Mouse (Mus musculus) MEL (cell line): ENCODE data around the gene Arhgef25. TPM values are rescaled to one million over a fixed set of nuclear protein-coding genes. Genes with fewer than 3 reads are reported as not detected.

Experiments
- DNase-seq: peaks from one replicate; pipeline ENCODE4 v3.0.0; 2011; ENCODE audit warnings: low read depth, low spot score
- H3K27ac ChIP-seq: 2 replicates; pipeline ENCODE4 v1.5.1; 2012; ENCODE audit warnings: low read depth, mild to moderate bottlenecking, control low read depth, low read length, moderate library complexity; ENCODE audit not compliant: control insufficient read depth
- H3K27me3 ChIP-seq, 2 experiments: fragments of 150-350 bp in 1 of 2; sonication (generic) in 1 of 2; 2 replicates each; pipeline ENCODE4 v1.6.1; 2012; ENCODE audit warnings: low read length in 2 of 2, mild to moderate bottlenecking in 2 of 2, improper control_type of control experiment in 1 of 2, moderate library complexity in 1 of 2; ENCODE audit not compliant: insufficient read depth in 2 of 2, control insufficient read depth in 1 of 2
- H3K36me3 ChIP-seq, 2 experiments: 2 replicates each; pipeline ENCODE4 v1.6.1; 2012 to 2014; ENCODE audit warnings: low read length in 2 of 2, improper control_type of control experiment in 1 of 2, inconsistent platforms in 1 of 2, mild to moderate bottlenecking in 1 of 2; ENCODE audit not compliant: insufficient read depth in 2 of 2, control insufficient read depth in 1 of 2
- H3K4me1 ChIP-seq, 2 experiments: fragments of 150-350 bp in 1 of 2; sonication (generic) in 1 of 2; 2 replicates each; pipeline ENCODE4 v1.6.1; 2012; ENCODE audit warnings: low read length in 2 of 2, improper control_type of control experiment in 1 of 2, mild to moderate bottlenecking in 1 of 2; ENCODE audit not compliant: insufficient read depth in 2 of 2, control insufficient read depth in 1 of 2
- H3K4me3 ChIP-seq, 2 experiments: fragments of 150-350 bp in 1 of 2; sonication (generic) in 1 of 2; 2 replicates each; pipeline ENCODE4 v1.5.1; 2012; ENCODE audit warnings: low read depth in 2 of 2, low read length in 2 of 2, mild to moderate bottlenecking in 2 of 2, moderate library complexity in 2 of 2, control low read depth in 1 of 2, improper control_type of control experiment in 1 of 2; ENCODE audit not compliant: control insufficient read depth in 1 of 2, insufficient read depth in 1 of 2
- H3K79me2 ChIP-seq: 2 replicates; pipeline ENCODE4 v1.6.1; 2012; ENCODE audit warnings: mild to moderate bottlenecking, low read length, moderate library complexity; ENCODE audit not compliant: control insufficient read depth, poor library complexity, insufficient read depth
- H3K9ac ChIP-seq: 2 replicates; pipeline ENCODE4 v1.6.1; 2012; ENCODE audit warnings: low read depth, mild to moderate bottlenecking, control low read depth, low read length, moderate library complexity; ENCODE audit not compliant: control insufficient read depth, poor library complexity, severe bottlenecking
- H3K9me3 ChIP-seq: fragments of 150-350 bp; sonication (generic); replicated peaks from 2 replicates; pipeline ENCODE4 v1.6.1; 2012; ENCODE audit warnings: mild to moderate bottlenecking, low read length, improper control_type of control experiment, moderate library complexity; ENCODE audit not compliant: insufficient read depth
- CHD1 ChIP-seq: IDR thresholded peaks from 2 replicates; pipeline ENCODE4 v1.6.1; 2012; ENCODE audit warnings: low read depth, mild to moderate bottlenecking, inconsistent platforms, low read length, improper control_type of control experiment
- CHD2 ChIP-seq: IDR thresholded peaks from 2 replicates; pipeline ENCODE4 v1.6.1; 2011; ENCODE audit warnings: low read length, improper control_type of control experiment
- CTCF ChIP-seq, 3 experiments: IDR thresholded peaks in 2 of 3; conservative IDR thresholded peaks in 1 of 3; 2 replicates each; pipeline ENCODE4 v1.5.1; 2011 to 2012; ENCODE audit warnings: low read length in 3 of 3, low read depth in 2 of 3, mild to moderate bottlenecking in 2 of 3, improper control_type of control experiment in 1 of 3, inconsistent platforms in 1 of 3, mixed read lengths in 1 of 3, moderate library complexity in 1 of 3; ENCODE audit not compliant: control insufficient read depth in 1 of 3, insufficient read depth in 1 of 3, poor library complexity in 1 of 3, severe bottlenecking in 1 of 3
- E2F4 ChIP-seq: IDR thresholded peaks from 2 replicates; pipeline ENCODE4 v1.6.1; 2011; ENCODE audit warnings: low read depth, low read length, improper control_type of control experiment, borderline replicate concordance
- EP300 ChIP-seq, 2 experiments: IDR thresholded peaks; 2 replicates each; pipeline ENCODE4 v1.6.1; 2011; ENCODE audit warnings: improper control_type of control experiment in 2 of 2, low read length in 2 of 2, low read depth in 1 of 2, mild to moderate bottlenecking in 1 of 2
- ETS1 ChIP-seq: IDR thresholded peaks from 2 replicates; pipeline ENCODE4 v1.6.1; 2012; ENCODE audit warnings: low read depth, mild to moderate bottlenecking, inconsistent platforms, low read length, improper control_type of control experiment, moderate library complexity
- HCFC1 ChIP-seq: IDR thresholded peaks from 2 replicates; pipeline ENCODE4 v1.6.1; 2012; ENCODE audit warnings: low read depth, mild to moderate bottlenecking, inconsistent platforms, low read length, improper control_type of control experiment, moderate library complexity
- JUND ChIP-seq: IDR thresholded peaks from 2 replicates; pipeline ENCODE4 v1.6.1; 2011; ENCODE audit warnings: low read depth, mild to moderate bottlenecking, improper control_type of control experiment, low read length
- MAX ChIP-seq: IDR thresholded peaks from 2 replicates; pipeline ENCODE4 v1.6.1; 2011; ENCODE audit warnings: low read length, improper control_type of control experiment
- MEF2A ChIP-seq: IDR thresholded peaks from 2 replicates; pipeline ENCODE4 v1.6.1; 2014; ENCODE audit warnings: low read depth, mild to moderate bottlenecking, inconsistent platforms, low read length, improper control_type of control experiment; ENCODE audit not compliant: poor library complexity, insufficient replicate concordance, severe bottlenecking; ENCODE audit errors: extremely low read depth
- MXI1 ChIP-seq: IDR thresholded peaks from 2 replicates; pipeline ENCODE4 v1.6.1; 2011; ENCODE audit warnings: mild to moderate bottlenecking, low read depth, low read length, improper control_type of control experiment
- MYB ChIP-seq: IDR thresholded peaks from 2 replicates; pipeline ENCODE4 v1.6.1; 2011; ENCODE audit warnings: mild to moderate bottlenecking, low read depth, low read length, improper control_type of control experiment
- NRF1 ChIP-seq: IDR thresholded peaks from 2 replicates; pipeline ENCODE4 v1.6.1; 2014; ENCODE audit warnings: low read depth, mild to moderate bottlenecking, inconsistent platforms, low read length, improper control_type of control experiment, moderate library complexity; ENCODE audit not compliant: poor library complexity, insufficient read depth, severe bottlenecking
- POLR2AphosphoS5 ChIP-seq: IDR thresholded peaks from 2 replicates; pipeline ENCODE4 v1.6.1; 2012; ENCODE audit warnings: low read depth, borderline replicate concordance, mild to moderate bottlenecking, inconsistent platforms, low read length, moderate library complexity, mixed read lengths
- USF1 ChIP-seq: IDR thresholded peaks from 2 replicates; pipeline ENCODE4 v1.6.1; 2014; ENCODE audit warnings: low read depth, mild to moderate bottlenecking, inconsistent platforms, low read length, improper control_type of control experiment, moderate library complexity
- USF2 ChIP-seq, 2 experiments: IDR thresholded peaks; 2 replicates each; pipeline ENCODE4 v1.6.1; 2011 to 2012; ENCODE audit warnings: improper control_type of control experiment in 2 of 2, low read length in 2 of 2, borderline replicate concordance in 1 of 2, inconsistent platforms in 1 of 2, low read depth in 1 of 2, mild to moderate bottlenecking in 1 of 2; ENCODE audit not compliant: insufficient read depth in 1 of 2
- ZC3H11A ChIP-seq: IDR thresholded peaks from 2 replicates; pipeline ENCODE4 v1.6.1; 2012; ENCODE audit warnings: low read depth, mild to moderate bottlenecking, inconsistent platforms, low read length, improper control_type of control experiment
- polyA plus RNA-seq, 2 experiments: library from polyadenylated mRNA; stranded (reverse) in 1 of 2; unstranded in 1 of 2; fragments of >175 nt in 1 of 2; fragments of >200 nt in 1 of 2; gene quantifications; 2 replicates each; pipeline versions ENCODE4 v1.2.1 to v1.2.4; 2012; ENCODE audit warnings: low replicate concordance in 2 of 2, low read depth in 1 of 2; ENCODE audit not compliant: insufficient read length in 2 of 2, insufficient read depth in 1 of 2, missing spikeins in 1 of 2
- total RNA-seq: library from RNA; depleted of rRNA; stranded (reverse); fragments of 300-350 nt; gene quantifications from 2 replicates; pipeline ENCODE4 v1.2.3, GENCODE M21; 2012

Gene Arhgef25
- total and polyA plus RNA-seq, 3 experiments, result 16.9 to 44.6 TPM; not detected in 1

DNA sequence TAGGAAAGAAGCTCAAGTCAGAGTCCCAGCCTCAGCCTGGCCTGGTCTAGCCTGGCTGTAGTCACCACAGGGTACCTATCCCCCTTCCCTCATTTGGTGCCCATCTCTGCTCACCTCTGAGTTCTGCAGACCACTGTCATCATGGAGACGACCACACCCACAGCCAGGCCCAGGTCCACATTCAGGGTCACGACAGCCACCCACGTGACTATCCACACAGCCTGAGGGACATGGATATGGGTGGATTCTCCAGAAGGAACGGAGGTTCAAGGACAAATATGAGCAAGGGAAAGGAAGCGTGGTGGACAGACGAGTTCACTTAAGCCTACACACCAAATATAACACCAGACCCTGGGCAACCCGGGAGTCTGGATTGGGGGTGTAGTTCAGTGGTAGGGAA lies 15.7 kb downstream of the Arhgef25 start:
- H3K9ac ChIP-seq, result no peak overlapping the region
- no peaks in the 10 kb centered on the region for H3K27me3 ChIP-seq
- no peak for DNase-seq
- H3K4me1 ChIP-seq, result no peaks in the 10 kb centered on the region
- no peak overlapping the region for H3K4me3 ChIP-seq
- no peak for TF ChIP-seq MEF2A
- TF ChIP-seq MYB, result no peak
- TF ChIP-seq USF2 (IDR thresholded peaks at IDR 0.05; ENCODE audit: borderline replicate concordance in 1 of 2, insufficient read depth in 1 of 2, low read depth in 1 of 2, low read length in 2 of 2), result no peak
- TF ChIP-seq MAX, result no peak
- no peak for TF ChIP-seq CHD2
- TF ChIP-seq MXI1, result no peak
- TF ChIP-seq ETS1, result no peak
- TF ChIP-seq EP300 (IDR thresholded peaks at IDR 0.05; ENCODE audit: low read depth in 1 of 2, low read length in 2 of 2), result no peak
- no peak for TF ChIP-seq JUND
- no peak for TF ChIP-seq NRF1
- no peak for TF ChIP-seq E2F4
- H3K9me3 ChIP-seq, result no peaks in the 10 kb centered on the region
- no peaks in the 10 kb centered on the region for H3K79me2 ChIP-seq
- peaks cover 0 to 1% of the 10 kb centered on the region in 2 experiments; a peak in 1 of 4 replicates for H3K36me3 ChIP-seq
- H3K27ac ChIP-seq, result no peak overlapping the region

DNA sequence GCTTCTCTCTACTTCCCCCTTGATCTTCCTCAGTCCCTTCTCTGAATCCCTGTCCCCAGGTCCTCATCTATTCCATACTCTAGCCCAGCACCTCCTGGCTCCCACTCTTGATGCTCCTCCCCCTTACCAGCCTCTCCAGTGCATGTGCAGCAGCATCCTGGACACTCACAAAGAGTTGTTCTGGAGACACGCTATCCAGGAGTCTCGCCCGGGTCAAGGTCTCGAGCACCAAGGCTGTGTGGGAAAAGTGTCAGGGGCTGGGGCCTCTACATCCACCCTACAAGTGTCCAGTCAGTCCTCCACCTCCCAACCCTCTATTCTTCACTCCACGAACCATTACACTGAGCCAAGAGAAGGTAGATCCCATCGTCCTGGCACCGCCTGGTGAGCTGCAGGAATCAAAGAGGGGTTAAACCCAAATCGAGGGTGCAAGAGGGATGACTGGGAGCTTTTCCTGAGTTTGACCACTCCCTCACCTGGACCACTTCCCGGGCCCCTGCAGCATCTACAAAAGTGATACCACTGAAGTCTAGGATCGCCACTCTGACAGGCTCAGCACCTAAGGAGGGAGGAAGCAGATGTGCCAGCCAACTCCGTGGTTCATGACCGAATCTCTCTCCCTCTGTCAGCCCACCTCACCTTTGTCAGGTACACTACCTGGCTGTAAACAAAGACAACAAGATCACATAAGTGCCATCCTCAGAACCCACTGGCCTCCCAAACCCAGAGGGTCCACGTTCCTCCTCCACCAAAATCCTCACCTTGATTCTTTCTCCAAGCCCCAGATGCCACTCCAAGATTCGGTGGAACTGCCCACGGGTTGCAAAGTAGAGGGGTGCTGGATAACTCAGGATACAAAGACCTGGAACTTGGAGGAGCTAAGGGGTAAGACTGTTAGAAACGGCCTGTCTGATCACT lies 16.5 kb downstream of the Arhgef25 start:
- no peaks in the 10 kb centered on the region for H3K4me1 ChIP-seq

More for the DNA sequence above, 16.5 kb downstream of the Arhgef25 start:
- no peak overlapping the region for H3K27ac ChIP-seq
- peaks cover 0 to 1% of the 10 kb centered on the region in 2 experiments; a peak in 1 of 4 replicates for H3K36me3 ChIP-seq
- DNase-seq, result no peak
- H3K4me3 ChIP-seq, result no peak overlapping the region
- H3K27me3 ChIP-seq, result no peaks in the 10 kb centered on the region
- TF ChIP-seq ETS1 (no peak), ZC3H11A (no peak), CTCF (IDR thresholded peaks at IDR 0.05 in 2 of 3, conservative IDR thresholded peaks at IDR 0.05 in 1 of 3; ENCODE audit: control insufficient read depth in 1 of 3, insufficient read depth in 1 of 3, low read depth in 2 of 3, low read length in 3 of 3, poor library complexity in 1 of 3, severe bottlenecking in 1 of 3) (no peak), E2F4 (no peak), CHD1 (no peak), HCFC1 (no peak), POLR2AphosphoS5 (no peak), MEF2A (no peak), USF1 (no peak), EP300 (IDR thresholded peaks at IDR 0.05; ENCODE audit: low read depth in 1 of 2, low read length in 2 of 2) (no peak)
- no peak overlapping the region for H3K9ac ChIP-seq
- H3K9me3 ChIP-seq, result no peaks in the 10 kb centered on the region
- H3K79me2 ChIP-seq, result no peaks in the 10 kb centered on the region
